Mouse (Mus musculus): Measurements from ENCODE around the gene Fam222a. TPM values are rescaled to one million over a fixed set of nuclear protein-coding genes. Genes with fewer than 3 reads are reported as not detected.

Gene Fam222a
- polyA plus RNA-seq (2015; fragmentation: Nextera tagmentation; extraction: Ambion mirVana), result 2.9 and 3.8 TPM in 2 replicates

- no peaks in the 10 kb centered on the region for H3K9me3 ChIP-seq
- H3K4me2 ChIP-seq, result peak within 1 kb of the TSS; percentile 94
- peak; percentile 40 for ATAC-seq (ENCODE audit: insufficient read depth, low FRiP score, low read depth)
- peak within 1 kb of the TSS; percentile 75 for H3K4me3 ChIP-seq (replicated peaks)
- WGBS, result under 1% methylated on average over 70 of the region's 72 CpGs
- 0 out of 2 replicates have a peak, but pooled peaks cover 10% of the 10 kb centered on the region for H3K27me3 ChIP-seq (replicated peaks)
- peaks cover 55% of the 10 kb centered on the region for H3K4me1 ChIP-seq
- H3K36me3 ChIP-seq, result no peaks in the 10 kb centered on the region
- H3K9ac ChIP-seq, result peak within 1 kb of the TSS; percentile 50
- peak within 1 kb of the TSS; percentile 83 for H3K27ac ChIP-seq
These were observed at the start of gene Fam222a for GRCm38 (mm10) chr5:114567565-114568197. Gene Fam222a, plus strand, starts transcription at chr5:114568016.

- no peak overlapping the region for H3K4me3 ChIP-seq (replicated peaks)
- H3K9ac ChIP-seq, result no peak overlapping the region
These were observed 39.5 kb upstream of the Fam222a start for GRCm38 (mm10) chr5:114528355-114528754.

GRCm38 (mm10) chr5:114530337-114530736 lies 37.5 kb upstream of the Fam222a start:
- H3K4me2 ChIP-seq, result no peak overlapping the region
- 58% methylated on average over 6 of the region's 6 CpGs for WGBS
- no peak overlapping the region for H3K27ac ChIP-seq
- no peak overlapping the region for H3K4me3 ChIP-seq (replicated peaks)
- H3K27me3 ChIP-seq (replicated peaks), result no peaks in the 10 kb centered on the region
- no peak for ATAC-seq (ENCODE audit: insufficient read depth, low FRiP score, low read depth)
- no peak overlapping the region for H3K9ac ChIP-seq
- no peaks in the 10 kb centered on the region for H3K9me3 ChIP-seq
- H3K36me3 ChIP-seq, result no peaks in the 10 kb centered on the region
- H3K4me1 ChIP-seq, result no peaks in the 10 kb centered on the region

More at GRCm38 (mm10) chr5:114528355-114528754, 39.5 kb upstream of the Fam222a start:
- ATAC-seq (ENCODE audit: insufficient read depth, low FRiP score, low read depth), result no peak
- H3K9me3 ChIP-seq, result no peaks in the 10 kb centered on the region
- no peaks in the 10 kb centered on the region for H3K4me1 ChIP-seq
- H3K27ac ChIP-seq, result no peak overlapping the region
- H3K27me3 ChIP-seq (replicated peaks), result no peaks in the 10 kb centered on the region
- no peak overlapping the region for H3K4me2 ChIP-seq
- WGBS, result 80% methylated on average over 6 of the region's 6 CpGs
- H3K36me3 ChIP-seq, result no peaks in the 10 kb centered on the region

- no peaks in the 10 kb centered on the region for H3K4me1 ChIP-seq
- H3K9ac ChIP-seq, result no peak overlapping the region
- 69% methylated on average over 6 of the region's 6 CpGs for WGBS
- ATAC-seq (ENCODE audit: insufficient read depth, low FRiP score, low read depth), result no peak
- H3K4me3 ChIP-seq (replicated peaks), result no peak overlapping the region
- no peaks in the 10 kb centered on the region for H3K9me3 ChIP-seq
- no peaks in the 10 kb centered on the region for H3K36me3 ChIP-seq
- H3K4me2 ChIP-seq, result no peak overlapping the region
- peaks cover under 1% of the 10 kb centered on the region; the same call in 1 of the 2 replicates for H3K27me3 ChIP-seq (replicated peaks)
- no peak overlapping the region for H3K27ac ChIP-seq
These were observed 35.8 kb upstream of the Fam222a start for GRCm38 (mm10) chr5:114532055-114532454.

GRCm38 (mm10) chr5:114537308-114538020 lies 30.4 kb upstream of the Fam222a start:
- H3K4me3 ChIP-seq (replicated peaks), result no peak overlapping the region
- WGBS, result 12% methylated on average over 26 of the region's 26 CpGs

GRCm38 (mm10) chr5:114538021-114538405 lies 29.8 kb upstream of the Fam222a start:
- Histone ChIP-seq H3K4me2 (peak overlapping the region; percentile 35; the same call in 1 of the 2 replicates), H3K27ac (no peak overlapping the region), H3K4me3 (replicated peaks) (no peak overlapping the region), H3K9ac (no peak overlapping the region), H3K27me3 (replicated peaks) (peaks cover 15% of the 10 kb centered on the region; the same call in 1 of the 2 replicates), H3K36me3 (no peaks in the 10 kb centered on the region), H3K4me1 (0 out of 2 replicates have a peak, but pooled peaks cover 9% of the 10 kb centered on the region), H3K9me3 (no peaks in the 10 kb centered on the region)
- WGBS, result 13% methylated on average over 8 of the region's 8 CpGs
- no peak for ATAC-seq (ENCODE audit: insufficient read depth, low FRiP score, low read depth)

More at GRCm38 (mm10) chr5:114537308-114538020, 30.4 kb upstream of the Fam222a start:
- H3K9me3 ChIP-seq, result no peaks in the 10 kb centered on the region
- H3K36me3 ChIP-seq, result no peaks in the 10 kb centered on the region
- no peak for ATAC-seq (ENCODE audit: insufficient read depth, low FRiP score, low read depth)
- peak overlapping the region; percentile 35; the same call in 1 of the 2 replicates for H3K4me2 ChIP-seq
- H3K9ac ChIP-seq, result no peak overlapping the region
- H3K27ac ChIP-seq, result no peak overlapping the region
- H3K27me3 ChIP-seq (replicated peaks), result peaks cover 15% of the 10 kb centered on the region; the same call in 1 of the 2 replicates
- H3K4me1 ChIP-seq, result 0 out of 2 replicates have a peak, but pooled peaks cover 9% of the 10 kb centered on the region

- 31% methylated on average over 4 of the region's 4 CpGs for WGBS
- Histone ChIP-seq H3K4me1 (0 out of 2 replicates have a peak, but pooled peaks cover 9% of the 10 kb centered on the region), H3K36me3 (no peaks in the 10 kb centered on the region), H3K4me2 (no peak overlapping the region), H3K9ac (no peak overlapping the region), H3K4me3 (replicated peaks) (no peak overlapping the region), H3K27me3 (replicated peaks) (peaks cover 15% of the 10 kb centered on the region; the same call in 1 of the 2 replicates), H3K9me3 (no peaks in the 10 kb centered on the region), H3K27ac (peak overlapping the region; percentile 26; the same call in 1 of the 2 replicates)
- no peak for ATAC-seq (ENCODE audit: insufficient read depth, low FRiP score, low read depth)
These were observed 29.1 kb upstream of the Fam222a start for GRCm38 (mm10) chr5:114538752-114539151.

- Histone ChIP-seq H3K9ac (no peak overlapping the region), H3K9me3 (no peaks in the 10 kb centered on the region), H3K27ac (no peak overlapping the region), H3K27me3 (replicated peaks) (peaks cover 15% of the 10 kb centered on the region; the same call in 1 of the 2 replicates), H3K4me3 (replicated peaks) (no peak overlapping the region), H3K4me1 (0 out of 2 replicates have a peak, but pooled peaks cover 9% of the 10 kb centered on the region), H3K36me3 (no peaks in the 10 kb centered on the region), H3K4me2 (no peak overlapping the region)
- no peak for ATAC-seq (ENCODE audit: insufficient read depth, low FRiP score, low read depth)
- 70% methylated on average over 6 of the region's 6 CpGs for WGBS
These were observed 28.1 kb upstream of the Fam222a start for GRCm38 (mm10) chr5:114539766-114540165.

- Histone ChIP-seq H3K27ac (no peak overlapping the region), H3K4me2 (no peak overlapping the region), H3K9ac (no peak overlapping the region), H3K27me3 (replicated peaks) (peaks cover 15% of the 10 kb centered on the region; the same call in 1 of the 2 replicates), H3K9me3 (no peaks in the 10 kb centered on the region), H3K4me1 (0 out of 2 replicates have a peak, but pooled peaks cover 9% of the 10 kb centered on the region), H3K36me3 (no peaks in the 10 kb centered on the region), H3K4me3 (replicated peaks) (no peak overlapping the region)
- 53% methylated on average over 15 of the region's 15 CpGs for WGBS
- ATAC-seq (ENCODE audit: insufficient read depth, low FRiP score, low read depth), result no peak
These were observed 26.0 kb upstream of the Fam222a start for GRCm38 (mm10) chr5:114541656-114542445.

- no peak for ATAC-seq (ENCODE audit: insufficient read depth, low FRiP score, low read depth)
- no peaks in the 10 kb centered on the region for H3K9me3 ChIP-seq
- H3K4me1 ChIP-seq, result 0 out of 2 replicates have a peak, but pooled peaks cover 6% of the 10 kb centered on the region
- no peaks in the 10 kb centered on the region for H3K27me3 ChIP-seq (replicated peaks)
- 93% methylated on average over 6 of the region's 6 CpGs for WGBS
- H3K36me3 ChIP-seq, result no peaks in the 10 kb centered on the region
- no peak overlapping the region for H3K27ac ChIP-seq
- no peak overlapping the region for H3K4me2 ChIP-seq
- H3K9ac ChIP-seq, result no peak overlapping the region
- H3K4me3 ChIP-seq (replicated peaks), result no peak overlapping the region
These were observed 24.2 kb upstream of the Fam222a start for GRCm38 (mm10) chr5:114543656-114544055.

- H3K9ac ChIP-seq, result no peak overlapping the region
- 90% methylated on average over 4 of the region's 4 CpGs for WGBS
These were observed 23.6 kb upstream of the Fam222a start for GRCm38 (mm10) chr5:114544205-114544604.

More at GRCm38 (mm10) chr5:114544205-114544604, 23.6 kb upstream of the Fam222a start:
- ATAC-seq (ENCODE audit: insufficient read depth, low FRiP score, low read depth), result no peak
- Histone ChIP-seq H3K36me3 (no peaks in the 10 kb centered on the region), H3K4me3 (replicated peaks) (no peak overlapping the region), H3K27ac (no peak overlapping the region), H3K4me2 (no peak overlapping the region), H3K4me1 (0 out of 2 replicates have a peak, but pooled peaks cover under 1% of the 10 kb centered on the region), H3K9me3 (no peaks in the 10 kb centered on the region), H3K27me3 (replicated peaks) (no peaks in the 10 kb centered on the region)

Data from stomach, embryonic 15.5 days (tissue).